Mouse (Mus musculus) lung, embryonic 14.5 days (tissue): ENCODE results near the gene Muc3. TPM values are rescaled to one million over a fixed set of nuclear protein-coding genes. Genes with fewer than 3 reads are reported as not detected.

Experiments
- ATAC-seq: fragments of 200-750 bp; cut with Nextera tagmentation; 2 replicates; pipeline ENCODE4 v1.8.0; 2017; ENCODE audit warnings: mild to moderate bottlenecking, moderate TSS enrichment, moderate library complexity; ENCODE audit not compliant: insufficient read depth
- DNase-seq: peaks from one replicate; pipeline ENCODE4 v3.0.0-alpha.2; 2015
- H3K27ac ChIP-seq: fragments of 300-500 bp; sonication (generic); 2 replicates; pipeline ENCODE4 v1.5.1; 2014; ENCODE audit warnings: low read depth, mild to moderate bottlenecking, moderate library complexity
- H3K27me3 ChIP-seq: fragments of 300-500 bp; sonication (generic); 2 replicates; pipeline ENCODE4 v1.6.1; 2014; ENCODE audit warnings: low read length, control low read depth; ENCODE audit not compliant: insufficient read depth
- H3K36me3 ChIP-seq: fragments of 300-500 bp; sonication (generic); 2 replicates; pipeline ENCODE4 v1.6.1; 2014; ENCODE audit warnings: control low read depth; ENCODE audit not compliant: insufficient read depth
- H3K4me1 ChIP-seq: fragments of 300-500 bp; sonication (generic); 2 replicates; pipeline ENCODE4 v1.6.1; 2014; ENCODE audit warnings: antibody characterized with exemption, control low read depth; ENCODE audit not compliant: insufficient read depth
- H3K4me2 ChIP-seq: fragments of 300-500 bp; sonication (generic); 2 replicates; pipeline ENCODE4 v1.6.1; 2014; ENCODE audit warnings: mild to moderate bottlenecking
- H3K4me3 ChIP-seq: fragments of 300-500 bp; sonication (generic); 2 replicates; pipeline ENCODE4 v1.5.1; 2014; ENCODE audit warnings: low read depth, low read length
- H3K9ac ChIP-seq: fragments of 300-500 bp; sonication (generic); 2 replicates; pipeline ENCODE4 v1.6.1; 2014
- H3K9me3 ChIP-seq: fragments of 300-500 bp; sonication (generic); 2 replicates; pipeline ENCODE4 v1.6.1; 2016; ENCODE audit warnings: low read depth, low read length, control low read depth
- CTCF ChIP-seq: IDR thresholded peaks from 2 replicates; pipeline ENCODE4 v1.5.1; 2016; ENCODE audit warnings: antibody characterized with exemption, low read depth
- WGBS: fragments of 180-500 bp; shearing (Covaris S2); extraction: QIAGEN DNeasy Blood & Tissue Kit; methylation state at CpG from one replicate; pipeline ENCODE4 v1.1.7; 2014; 5-methylcytosine and 5-hydroxymethylcytosine counted together
- polyA plus RNA-seq: library from polyadenylated mRNA; unstranded; fragments of >200 nt; fragmentation: Nextera tagmentation; extraction: Ambion mirVana; gene quantifications from 2 replicates; pipeline ENCODE4 v1.2.1, GENCODE M21; 2014

Muc3 gene
- polyA plus RNA-seq, 1 experiment from 2014 or later: not detected

DNA sequence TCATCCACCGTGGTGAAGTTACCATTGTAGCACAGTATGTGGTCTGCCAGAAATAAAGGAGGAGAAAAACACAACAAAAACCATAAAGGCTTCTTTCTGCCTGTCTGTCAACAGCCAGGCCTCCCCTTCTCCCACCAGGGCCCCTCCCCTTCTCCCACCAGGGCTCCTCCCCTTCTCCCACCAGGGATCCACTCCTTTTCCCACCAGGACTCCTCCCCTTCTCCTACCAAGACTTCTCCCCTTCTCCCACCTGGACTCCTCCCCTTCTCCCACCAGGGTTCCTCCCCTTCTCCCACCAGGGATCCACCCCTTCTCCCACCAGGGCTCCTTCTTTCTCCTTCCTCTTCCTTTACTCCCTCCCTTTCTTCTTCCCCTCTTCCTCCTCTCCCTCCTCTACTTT, 23.5 kb upstream of the Muc3 start:
- Histone ChIP-seq H3K4me3 (no peak overlapping the region), H3K27ac (no peak overlapping the region), H3K36me3 (no peaks in the 10 kb centered on the region), H3K4me1 (no peaks in the 10 kb centered on the region), H3K27me3 (no peaks in the 10 kb centered on the region), H3K9me3 (no peaks in the 10 kb centered on the region), H3K4me2 (no peak overlapping the region), H3K9ac (no peak overlapping the region)
- DNase-seq: no peak
- no peak for ATAC-seq
- no peak for TF ChIP-seq CTCF
- 9% methylated on average over 1 of the region's 1 CpGs for WGBS

DNA sequence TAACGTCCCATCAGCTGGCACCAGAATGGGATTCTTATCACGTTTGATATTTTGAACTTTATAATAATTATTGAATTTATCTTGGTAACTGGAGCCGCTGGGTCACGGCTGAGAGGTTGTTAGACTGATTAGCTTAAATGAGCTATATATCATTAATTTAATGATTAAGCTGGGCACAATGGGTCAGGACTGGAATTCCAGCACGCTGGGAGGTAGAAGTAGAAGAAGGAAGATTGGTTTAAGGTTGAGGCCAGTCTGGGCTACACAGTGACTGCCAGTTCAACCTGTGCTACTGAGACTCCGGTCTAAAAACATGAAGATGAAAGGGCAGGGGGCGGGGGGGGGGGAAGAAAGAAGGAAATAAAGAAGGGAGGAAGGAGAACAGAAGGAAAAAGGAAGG, 22.4 kb upstream of the Muc3 start:
- no peak overlapping the region for H3K4me2 ChIP-seq
- H3K9ac ChIP-seq: no peak overlapping the region
- no peaks in the 10 kb centered on the region for H3K4me1 ChIP-seq
- TF ChIP-seq CTCF: no peak
- H3K4me3 ChIP-seq: no peak overlapping the region
- no peaks in the 10 kb centered on the region for H3K36me3 ChIP-seq
- no peaks in the 10 kb centered on the region for H3K9me3 ChIP-seq
- H3K27ac ChIP-seq: no peak overlapping the region
- DNase-seq (no peak), ATAC-seq (no peak)
- WGBS: 47% methylated on average over 7 of the region's 7 CpGs
- H3K27me3 ChIP-seq: no peaks in the 10 kb centered on the region

DNA sequence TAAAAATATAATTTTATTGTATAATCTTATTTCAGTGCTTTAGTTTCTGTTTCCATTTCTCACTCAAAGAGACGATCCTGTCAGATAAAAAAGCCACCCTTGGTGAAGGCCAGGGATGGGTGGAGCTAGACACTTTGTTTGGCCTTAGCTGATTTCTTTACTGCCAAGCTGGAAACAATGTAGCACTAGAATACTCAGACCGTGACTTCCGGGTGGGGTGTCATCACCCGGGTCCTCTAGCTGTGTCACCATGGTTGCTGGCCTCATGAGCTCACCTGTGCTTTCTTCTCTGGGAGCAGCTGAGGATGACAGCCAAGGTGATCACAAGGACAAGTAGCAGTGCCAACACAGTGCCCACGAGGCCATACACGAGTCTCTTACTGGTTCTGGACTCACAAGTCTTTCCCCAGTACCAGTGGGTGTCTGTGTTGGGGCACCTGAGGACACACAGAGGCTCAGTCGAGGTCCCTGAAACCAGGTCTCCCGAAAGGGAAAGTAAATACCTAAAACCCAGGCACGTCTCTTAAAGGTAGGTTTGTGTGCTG, 21.8 kb upstream of the Muc3 start:
- WGBS: 70% methylated on average over 9 of the region's 9 CpGs
- ATAC-seq (no peak), DNase-seq (no peak)
- H3K4me1 ChIP-seq: no peaks in the 10 kb centered on the region
- no peak overlapping the region for H3K4me3 ChIP-seq
- no peak overlapping the region for H3K9ac ChIP-seq
- H3K9me3 ChIP-seq: no peaks in the 10 kb centered on the region
- H3K36me3 ChIP-seq: no peaks in the 10 kb centered on the region
- no peaks in the 10 kb centered on the region for H3K27me3 ChIP-seq
- no peak for TF ChIP-seq CTCF
- no peak overlapping the region for H3K4me2 ChIP-seq
- H3K27ac ChIP-seq: no peak overlapping the region

DNA sequence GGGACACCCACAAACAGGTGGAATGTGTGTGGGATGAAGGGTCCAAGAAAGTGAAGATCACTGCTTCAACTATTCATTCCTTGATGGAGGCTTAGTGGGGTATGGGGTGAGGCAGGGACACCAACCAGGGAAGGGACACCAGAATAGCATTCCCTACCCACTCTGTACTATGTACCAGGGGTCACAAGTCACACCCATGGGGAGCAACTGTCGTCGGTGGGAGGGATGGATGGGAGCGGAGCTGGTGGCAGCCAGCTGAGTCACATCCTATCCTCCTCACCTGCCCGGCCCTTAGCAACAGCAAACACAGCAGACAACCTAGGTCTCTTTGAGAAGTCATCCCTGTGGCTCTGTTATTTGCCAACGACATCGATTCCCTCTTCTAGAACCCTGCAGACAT, 18.4 kb upstream of the Muc3 start:
- no peak for TF ChIP-seq CTCF
- no peak for ATAC-seq
- Histone ChIP-seq H3K4me1 (no peaks in the 10 kb centered on the region), H3K27ac (no peak overlapping the region), H3K4me2 (no peak overlapping the region), H3K36me3 (no peaks in the 10 kb centered on the region), H3K9ac (no peak overlapping the region), H3K27me3 (no peaks in the 10 kb centered on the region), H3K9me3 (no peaks in the 10 kb centered on the region), H3K4me3 (no peak overlapping the region)
- WGBS: 59% methylated on average over 6 of the region's 6 CpGs
- no peak for DNase-seq

DNA sequence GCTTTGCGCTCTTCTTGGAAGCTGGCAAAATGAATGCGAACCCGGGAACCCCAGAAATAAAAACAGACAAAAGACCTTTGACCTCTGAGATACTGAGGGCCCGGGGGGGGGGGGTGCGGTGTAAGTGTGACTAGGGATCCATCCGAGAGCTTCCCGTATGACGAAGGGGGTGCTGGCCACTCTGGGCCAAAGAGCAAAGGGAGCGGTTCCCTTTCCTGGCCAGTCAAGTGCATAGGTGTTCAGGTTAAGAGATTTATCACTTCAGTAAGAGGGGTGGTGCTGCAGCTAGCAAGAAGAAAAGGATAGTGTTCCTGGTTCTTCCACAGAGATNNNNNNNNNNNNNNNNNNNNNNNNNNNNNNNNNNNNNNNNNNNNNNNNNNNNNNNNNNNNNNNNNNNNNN, 16.9 kb upstream of the Muc3 start:
- TF ChIP-seq CTCF: no peak
- H3K4me1 ChIP-seq: no peaks in the 10 kb centered on the region
- no peak overlapping the region for H3K27ac ChIP-seq
- no peak overlapping the region for H3K9ac ChIP-seq
- H3K4me2 ChIP-seq: no peak overlapping the region
- H3K27me3 ChIP-seq: no peaks in the 10 kb centered on the region
- ATAC-seq (no peak), DNase-seq (no peak)
- H3K36me3 ChIP-seq: no peaks in the 10 kb centered on the region
- no peak overlapping the region for H3K4me3 ChIP-seq
- WGBS: 63% methylated on average over 9 of the region's 9 CpGs
- no peaks in the 10 kb centered on the region for H3K9me3 ChIP-seq

DNA sequence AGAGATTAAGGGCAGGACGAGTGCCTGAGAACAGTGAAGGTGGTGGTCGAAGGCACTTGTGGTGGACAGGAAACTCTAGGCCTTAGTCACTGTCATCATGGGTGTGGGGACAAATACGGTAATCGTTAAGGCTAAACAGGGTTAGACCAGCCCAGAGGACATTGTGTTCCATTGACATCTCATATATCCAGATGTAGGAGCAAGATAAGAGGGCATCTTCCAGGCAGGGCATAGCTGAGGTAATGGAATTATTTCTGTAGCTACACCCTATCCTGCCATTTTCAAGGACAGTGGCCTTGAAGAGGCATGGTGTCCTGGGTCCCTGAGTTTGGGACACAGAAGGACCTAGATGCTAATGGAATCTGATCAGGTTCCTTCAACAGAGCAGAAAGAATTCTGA, 12.7 kb upstream of the Muc3 start:
- H3K9me3 ChIP-seq: no peaks in the 10 kb centered on the region
- no peak overlapping the region for H3K27ac ChIP-seq
- no peaks in the 10 kb centered on the region for H3K27me3 ChIP-seq
- 70% methylated on average over 4 of the region's 4 CpGs for WGBS
- no peak overlapping the region for H3K9ac ChIP-seq
- H3K4me3 ChIP-seq: no peak overlapping the region
- no peaks in the 10 kb centered on the region for H3K4me1 ChIP-seq
- no peak for TF ChIP-seq CTCF
- DNase-seq (no peak), ATAC-seq (no peak)
- H3K4me2 ChIP-seq: no peak overlapping the region
- H3K36me3 ChIP-seq: no peaks in the 10 kb centered on the region

DNA sequence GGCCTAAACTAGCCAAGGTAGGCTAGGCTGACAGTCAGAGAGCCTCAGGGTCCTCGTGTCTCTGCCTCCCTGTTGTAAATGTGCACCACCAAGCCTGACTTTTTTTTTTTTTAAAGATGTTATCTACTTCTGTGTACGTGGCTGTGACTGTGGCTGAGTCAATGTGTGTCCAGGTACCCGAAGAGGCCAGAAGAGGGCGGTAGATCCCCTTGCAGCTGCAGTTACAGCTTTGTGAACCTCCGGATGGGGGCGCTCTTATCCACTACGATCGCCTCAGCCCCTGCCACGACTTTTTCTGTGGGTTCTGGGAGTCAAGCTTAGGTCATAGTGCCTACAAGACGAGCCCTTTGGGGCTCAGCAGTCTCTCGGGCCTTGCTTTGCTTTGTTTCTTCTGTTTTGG, 10.3 kb upstream of the Muc3 start:
- DNase-seq (peak; percentile 36), ATAC-seq (no peak)
- no peak overlapping the region for H3K4me3 ChIP-seq

DNA sequence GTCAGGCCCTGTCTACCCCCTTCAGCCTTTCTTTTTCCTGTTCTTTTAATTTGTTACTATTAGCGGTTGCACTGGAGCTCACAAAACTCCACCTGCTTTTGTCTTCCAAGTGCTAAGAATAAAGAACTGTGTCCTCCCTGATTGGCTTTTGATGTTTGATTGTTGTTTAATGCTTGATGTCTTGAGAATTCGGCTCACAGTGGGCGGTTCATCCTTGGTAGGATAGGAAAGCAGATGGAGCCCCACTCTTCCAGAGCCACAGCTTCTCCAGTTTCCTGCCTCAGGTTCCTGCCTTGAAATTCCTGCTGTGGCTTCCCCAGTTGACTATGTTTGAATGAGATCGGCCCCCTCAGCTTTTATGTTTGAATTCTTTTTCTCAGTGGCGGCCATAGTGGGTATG, 4.2 kb upstream of the Muc3 start:
- H3K9ac ChIP-seq: no peak overlapping the region
- peaks cover 17% of the 10 kb centered on the region for H3K9me3 ChIP-seq
- H3K4me3 ChIP-seq: no peak overlapping the region
- no peaks in the 10 kb centered on the region for H3K27me3 ChIP-seq
- no peak for TF ChIP-seq CTCF
- H3K36me3 ChIP-seq: no peaks in the 10 kb centered on the region
- no peak for ATAC-seq
- DNase-seq: no peak
- H3K4me2 ChIP-seq: no peak overlapping the region
- 92% methylated on average over 5 of the region's 5 CpGs for WGBS
- H3K27ac ChIP-seq: no peak overlapping the region
- H3K4me1 ChIP-seq: no peaks in the 10 kb centered on the region

More for the DNA sequence above, 10.3 kb upstream of the Muc3 start:
- Histone ChIP-seq H3K9me3 (no peaks in the 10 kb centered on the region), H3K4me2 (no peak overlapping the region), H3K4me1 (no peaks in the 10 kb centered on the region), H3K27me3 (no peaks in the 10 kb centered on the region), H3K36me3 (no peaks in the 10 kb centered on the region), H3K27ac (no peak overlapping the region), H3K9ac (no peak overlapping the region)
- peak; percentile 52 for TF ChIP-seq CTCF
- 22% methylated on average over 11 of the region's 11 CpGs for WGBS
